Comparison of ENCODE assay signal across 30 mouse cellular contexts in genomic region chr1:161159214-161159613, GRCm38 (mm10). TPM values are rescaled to one million over a fixed set of nuclear protein-coding genes. Genes with fewer than 3 reads are reported as not detected.
"Had no signal": no experiment of that assay in that cellular context is flagged by ENCODE, and none has a peak within 500 bp of the region (broad histone marks: within the 10 kb centered on the region; RNA-seq: fewer than 3 reads in every experiment).

Gene Tex50, minus strand, starts transcription at chr1:161159314.

- H3K9ac ChIP-seq: liver, embryonic 15.5 days; liver, postnatal 0 days; lung, embryonic 15.5 days; midbrain, embryonic 13.5 days; midbrain, embryonic 15.5 days; neural tube, embryonic 13.5 days; neural tube, embryonic 15.5 days had no signal

- H3K27me3 ChIP-seq: lung, embryonic 15.5 days; midbrain, embryonic 13.5 days; midbrain, embryonic 15.5 days; neural tube, embryonic 13.5 days; neural tube, embryonic 15.5 days had no signal

- H3K27ac ChIP-seq: liver, embryonic 15.5 days; lung, embryonic 15.5 days; macrophage; midbrain, embryonic 13.5 days; midbrain, embryonic 15.5 days; neural tube, embryonic 13.5 days; neural tube, embryonic 15.5 days had no signal

- H3K4me3 ChIP-seq: liver, embryonic 15.5 days; lung, embryonic 15.5 days; megakaryocyte, embryonic 14.5 days; midbrain, embryonic 13.5 days; midbrain, embryonic 15.5 days; neural tube, embryonic 13.5 days; neural tube, embryonic 15.5 days had no signal

- H3K4me1 ChIP-seq: liver, embryonic 15.5 days; lung, embryonic 15.5 days; midbrain, embryonic 13.5 days; midbrain, embryonic 15.5 days; neural tube, embryonic 13.5 days; neural tube, embryonic 15.5 days had no signal

- H3K36me3 ChIP-seq: liver, embryonic 15.5 days; lung, embryonic 15.5 days; midbrain, embryonic 15.5 days; neural tube, embryonic 13.5 days had no signal

- DNase-seq: liver, postnatal 0 days; lung, adult 2 months; lung, postnatal 14 days; lung, postnatal 36 days; retina, postnatal 1 day; right cerebral cortex, adult 18-20 months; right cerebral cortex, postnatal 25 days; right cerebral cortex, postnatal 4 days; spleen, adult 18-20 months; thymus, adult 18-20 months; thymus, postnatal 14 days; thymus, postnatal 36 days had no signal

- H3K9me3 ChIP-seq: liver, embryonic 15.5 days; midbrain, embryonic 13.5 days; midbrain, embryonic 15.5 days; neural tube, embryonic 13.5 days; neural tube, embryonic 15.5 days had no signal

RNA-seq across cellular contexts. Expression of gene Tex50, which starts in this region (rescaled TPM):
- total RNA-seq: megakaryocyte progenitor cell, adult 5-6 weeks; midbrain, postnatal 0 days had no signal
- polyA plus RNA-seq: liver, embryonic 15.5 days; liver, postnatal 0 days; lung, adult 2 months; lung, embryonic 15.5 days; lung, postnatal 0 days; macrophage; midbrain, embryonic 11.5 days; neural tube, embryonic 11.5 days; small intestine, adult 2 months; stomach, embryonic 14.5 days; stomach, embryonic 16.5 days; thymus, postnatal 0 days; urinary bladder, adult 2 months had no signal
